Mouse (Mus musculus): ENCODE data around the gene Col25a1. TPM values are rescaled to one million over a fixed set of nuclear protein-coding genes. Genes with fewer than 3 reads are reported as not detected.

Gene Col25a1
- polyA plus RNA-seq, 1 experiment from 2014 or later, result 7.0 TPM

GRCm38 (mm10) chr3:130545995-130546394 lies 414.7 kb downstream of the Col25a1 start:
- H3K36me3 ChIP-seq (ENCODE audit: insufficient read depth, low read length), result no peaks in the 10 kb centered on the region
- H3K4me3 ChIP-seq (ENCODE audit: low read depth, low read length), result no peak overlapping the region
- no peaks in the 10 kb centered on the region for H3K4me1 ChIP-seq (ENCODE audit: insufficient read depth, low read depth, low read length)
- no peak for ATAC-seq
- no peak for DNase-seq (ENCODE audit: low spot score)
- H3K27me3 ChIP-seq (replicated peaks; ENCODE audit: insufficient read depth, low read length), result no peaks in the 10 kb centered on the region
- H3K27ac ChIP-seq (ENCODE audit: low read length), result no peak overlapping the region
- H3K4me2 ChIP-seq (replicated peaks; ENCODE audit: low read depth, low read length), result no peak overlapping the region
- 64% methylated on average over 3 of the region's 3 CpGs for WGBS
- TF ChIP-seq EP300 (IDR thresholded peaks at IDR 0.05) (no peak), CTCF (IDR thresholded peaks at IDR 0.05) (no peak)
- H3K9ac ChIP-seq (replicated peaks; ENCODE audit: low read depth), result no peak overlapping the region
- no peaks in the 10 kb centered on the region for H3K9me3 ChIP-seq (ENCODE audit: low read length)

GRCm38 (mm10) chr3:130549066-130549465 lies 417.8 kb downstream of the Col25a1 start:
- no peaks in the 10 kb centered on the region for H3K27me3 ChIP-seq (replicated peaks; ENCODE audit: insufficient read depth, low read length)
- H3K4me1 ChIP-seq (ENCODE audit: insufficient read depth, low read depth, low read length), result no peaks in the 10 kb centered on the region
- H3K9me3 ChIP-seq (ENCODE audit: low read length), result no peaks in the 10 kb centered on the region
- ATAC-seq (no peak), DNase-seq (ENCODE audit: low spot score) (no peak)
- H3K27ac ChIP-seq (ENCODE audit: low read length), result no peak overlapping the region
- WGBS, result 69% methylated on average over 7 of the region's 7 CpGs
- no peaks in the 10 kb centered on the region for H3K36me3 ChIP-seq (ENCODE audit: insufficient read depth, low read length)
- H3K4me3 ChIP-seq (ENCODE audit: low read depth, low read length), result no peak overlapping the region
- no peak overlapping the region for H3K4me2 ChIP-seq (replicated peaks; ENCODE audit: low read depth, low read length)
- TF ChIP-seq EP300 (IDR thresholded peaks at IDR 0.05) (no peak), CTCF (IDR thresholded peaks at IDR 0.05) (no peak)
- no peak overlapping the region for H3K9ac ChIP-seq (replicated peaks; ENCODE audit: low read depth)

GRCm38 (mm10) chr3:130556263-130556662 lies 425.0 kb downstream of the Col25a1 start:
- no peak for ATAC-seq
- no peaks in the 10 kb centered on the region for H3K9me3 ChIP-seq (ENCODE audit: low read length)

DNA sequence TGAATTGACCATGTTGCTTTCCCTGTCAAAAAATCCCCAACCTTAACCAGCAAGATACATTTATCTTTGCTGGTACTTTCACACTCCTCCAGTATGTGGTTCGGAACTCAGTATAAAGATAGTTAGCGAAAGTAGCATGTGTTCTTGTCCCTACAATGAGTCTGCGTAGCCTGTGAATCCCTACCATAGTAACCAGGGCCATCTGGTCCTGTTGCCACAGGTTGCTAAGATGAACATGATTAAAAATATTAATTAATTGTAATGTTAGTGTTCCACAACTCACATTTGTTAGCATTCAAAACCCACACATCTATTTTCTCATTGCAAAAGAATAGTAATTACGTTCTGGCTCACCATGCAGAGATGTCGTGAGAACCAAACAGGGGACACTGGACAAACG lies 434.3 kb downstream of the Col25a1 start:
- no peaks in the 10 kb centered on the region for H3K9me3 ChIP-seq (ENCODE audit: low read length)
- no peaks in the 10 kb centered on the region for H3K4me1 ChIP-seq (ENCODE audit: insufficient read depth, low read depth, low read length)
- TF ChIP-seq EP300 (IDR thresholded peaks at IDR 0.05) (no peak), CTCF (IDR thresholded peaks at IDR 0.05) (no peak)
- 94% methylated on average over 6 of the region's 6 CpGs for WGBS
- H3K4me2 ChIP-seq (replicated peaks; ENCODE audit: low read depth, low read length), result no peak overlapping the region
- H3K9ac ChIP-seq (replicated peaks; ENCODE audit: low read depth), result no peak overlapping the region
- DNase-seq (ENCODE audit: low spot score) (no peak), ATAC-seq (no peak)
- no peaks in the 10 kb centered on the region for H3K27me3 ChIP-seq (replicated peaks; ENCODE audit: insufficient read depth, low read length)
- H3K4me3 ChIP-seq (ENCODE audit: low read depth, low read length), result no peak overlapping the region
- H3K27ac ChIP-seq (ENCODE audit: low read length), result no peak overlapping the region
- H3K36me3 ChIP-seq (ENCODE audit: insufficient read depth, low read length), result no peaks in the 10 kb centered on the region

More at GRCm38 (mm10) chr3:130556263-130556662, 425.0 kb downstream of the Col25a1 start:
- Histone ChIP-seq H3K4me2 (replicated peaks; ENCODE audit: low read depth, low read length) (no peak overlapping the region), H3K4me3 (ENCODE audit: low read depth, low read length) (no peak overlapping the region), H3K36me3 (ENCODE audit: insufficient read depth, low read length) (no peaks in the 10 kb centered on the region), H3K27ac (ENCODE audit: low read length) (no peak overlapping the region), H3K27me3 (replicated peaks; ENCODE audit: insufficient read depth, low read length) (no peaks in the 10 kb centered on the region), H3K9ac (replicated peaks; ENCODE audit: low read depth) (no peak overlapping the region), H3K4me1 (ENCODE audit: insufficient read depth, low read depth, low read length) (no peaks in the 10 kb centered on the region)
- 22% methylated on average over 1 of the region's 1 CpGs for WGBS
- TF ChIP-seq EP300 (IDR thresholded peaks at IDR 0.05) (no peak), CTCF (IDR thresholded peaks at IDR 0.05) (no peak)
- DNase-seq (ENCODE audit: low spot score), result no peak

DNA sequence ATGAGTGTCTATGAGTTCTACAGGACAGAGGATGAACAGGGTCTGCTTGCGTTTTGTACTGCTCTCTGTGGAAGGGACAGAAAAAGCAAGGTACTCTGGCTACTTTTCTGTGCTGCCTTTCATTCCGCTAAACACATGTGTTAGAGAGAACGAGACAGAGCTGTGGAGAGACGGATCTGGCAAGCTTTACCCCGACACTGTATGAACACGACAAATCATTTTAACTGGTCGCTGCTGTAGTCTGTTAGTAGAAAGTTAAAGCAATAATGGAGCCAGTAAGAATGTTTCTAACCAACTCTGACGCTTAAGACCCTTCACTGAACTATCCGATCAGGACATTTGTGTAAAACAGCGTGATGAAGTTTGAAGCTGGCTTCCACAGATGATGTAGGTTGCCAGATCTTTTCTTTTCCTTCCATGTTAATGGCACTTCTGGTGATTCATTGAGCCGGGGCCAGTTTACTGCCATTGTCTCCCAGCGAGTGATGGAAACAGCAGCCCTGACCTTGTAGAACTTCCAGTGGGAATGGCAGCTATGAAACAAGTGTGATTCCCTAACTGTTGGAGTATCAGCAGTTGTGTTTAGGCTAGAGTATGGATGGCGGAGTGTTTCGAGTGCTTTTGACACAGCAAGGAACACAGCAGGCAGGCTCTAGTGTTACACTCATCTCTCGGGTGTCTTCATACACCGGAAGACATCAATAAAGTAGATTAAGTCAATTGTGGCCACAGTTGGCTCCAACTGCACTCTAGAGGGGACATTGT lies 437.2 kb downstream of the Col25a1 start:
- H3K9ac ChIP-seq (replicated peaks; ENCODE audit: low read depth), result no peak overlapping the region
- H3K36me3 ChIP-seq (ENCODE audit: insufficient read depth, low read length), result no peaks in the 10 kb centered on the region
- H3K9me3 ChIP-seq (ENCODE audit: low read length), result no peaks in the 10 kb centered on the region
- no peaks in the 10 kb centered on the region for H3K4me1 ChIP-seq (ENCODE audit: insufficient read depth, low read depth, low read length)
- no peak overlapping the region for H3K27ac ChIP-seq (ENCODE audit: low read length)
- WGBS, result 54% methylated on average over 16 of the region's 16 CpGs
- TF ChIP-seq EP300 (IDR thresholded peaks at IDR 0.05), result no peak
- TF ChIP-seq CTCF (IDR thresholded peaks at IDR 0.05), result no peak
- ATAC-seq (peak; percentile 35), DNase-seq (ENCODE audit: low spot score) (peak; percentile 28)
- H3K4me2 ChIP-seq (replicated peaks; ENCODE audit: low read depth, low read length), result no peak overlapping the region
- no peaks in the 10 kb centered on the region for H3K27me3 ChIP-seq (replicated peaks; ENCODE audit: insufficient read depth, low read length)
- H3K4me3 ChIP-seq (ENCODE audit: low read depth, low read length), result no peak overlapping the region

- ATAC-seq (no peak), DNase-seq (ENCODE audit: low spot score) (no peak)
- no peak overlapping the region for H3K4me2 ChIP-seq (replicated peaks; ENCODE audit: low read depth, low read length)
- no peaks in the 10 kb centered on the region for H3K9me3 ChIP-seq (ENCODE audit: low read length)
- WGBS, result 64% methylated on average over 5 of the region's 5 CpGs
- H3K9ac ChIP-seq (replicated peaks; ENCODE audit: low read depth), result no peak overlapping the region
- H3K27ac ChIP-seq (ENCODE audit: low read length), result no peak overlapping the region
- H3K4me3 ChIP-seq (ENCODE audit: low read depth, low read length), result no peak overlapping the region
- H3K27me3 ChIP-seq (replicated peaks; ENCODE audit: insufficient read depth, low read length), result no peaks in the 10 kb centered on the region
- no peaks in the 10 kb centered on the region for H3K4me1 ChIP-seq (ENCODE audit: insufficient read depth, low read depth, low read length)
- no peaks in the 10 kb centered on the region for H3K36me3 ChIP-seq (ENCODE audit: insufficient read depth, low read length)
- TF ChIP-seq EP300 (IDR thresholded peaks at IDR 0.05), result no peak
- peak; percentile 54 for TF ChIP-seq CTCF (IDR thresholded peaks at IDR 0.05)
These were observed 441.9 kb downstream of the Col25a1 start for GRCm38 (mm10) chr3:130573243-130573642.

All from lung, postnatal 0 days (tissue).